Mouse (Mus musculus) neural tube, embryonic 15.5 days (tissue): ENCODE data around the gene Psma5. TPM values are rescaled to one million over a fixed set of nuclear protein-coding genes. Genes with fewer than 3 reads are reported as not detected.
A peak's percentile ranks its signal among the peaks of the same experiment; 100 is the strongest.

Source experiments
- ATAC-seq: fragments of 200-750 bp; cut with Nextera tagmentation; 2 replicates; pipeline ENCODE4 v1.8.0; 2017; ENCODE audit warnings: mild to moderate bottlenecking, moderate TSS enrichment, moderate library complexity; ENCODE audit not compliant: low FRiP score
- H3K27ac ChIP-seq: fragments of 300-500 bp; sonication (generic); replicated peaks from 2 replicates; pipeline ENCODE4 v1.5.1; 2015; ENCODE audit warnings: mild to moderate bottlenecking, inconsistent platforms
- H3K27me3 ChIP-seq: fragments of 300-500 bp; sonication (generic); replicated peaks from 2 replicates; pipeline ENCODE4 v1.6.1; 2015; ENCODE audit warnings: inconsistent platforms
- H3K36me3 ChIP-seq: fragments of 300-500 bp; sonication (generic); 2 replicates; pipeline ENCODE4 v1.6.1; 2015; ENCODE audit warnings: inconsistent platforms
- H3K4me1 ChIP-seq: fragments of 300-500 bp; sonication (generic); 2 replicates; pipeline ENCODE4 v1.6.1; 2015; ENCODE audit warnings: inconsistent platforms
- H3K4me2 ChIP-seq: fragments of 300-500 bp; sonication (generic); 2 replicates; pipeline ENCODE4 v1.6.1; 2015; ENCODE audit warnings: inconsistent platforms, mild to moderate bottlenecking, moderate library complexity
- H3K4me3 ChIP-seq: fragments of 300-500 bp; sonication (generic); replicated peaks from 2 replicates; pipeline ENCODE4 v1.5.1; 2015; ENCODE audit warnings: mild to moderate bottlenecking, inconsistent platforms
- H3K9ac ChIP-seq: fragments of 300-500 bp; sonication (generic); replicated peaks from 2 replicates; pipeline ENCODE4 v1.6.1; 2015; ENCODE audit warnings: mild to moderate bottlenecking, inconsistent platforms
- H3K9me3 ChIP-seq: fragments of 300-500 bp; sonication (generic); replicated peaks from 2 replicates; pipeline ENCODE4 v1.6.1; 2016; ENCODE audit warnings: inconsistent platforms
- WGBS: fragments of 180-500 bp; shearing (Covaris S2); methylation state at CpG from one replicate; pipeline ENCODE4 v1.1.7; 2015; ENCODE audit warnings: mixed read lengths; 5-methylcytosine and 5-hydroxymethylcytosine counted together
- polyA plus RNA-seq: library from polyadenylated mRNA; unstranded; fragments of >200 nt; fragmentation: Nextera tagmentation; extraction: Ambion mirVana; gene quantifications from 2 replicates; pipeline ENCODE4 v1.2.1, GENCODE M21; 2015

Gene Psma5
- polyA plus RNA-seq, 1 experiment from 2014 or later, result 239 TPM

- peaks cover 6% of the 10 kb centered on the region; the same call in 1 of the 2 replicates for H3K4me1 ChIP-seq
- H3K4me3 ChIP-seq, result no peak overlapping the region
- peaks cover 12% of the 10 kb centered on the region; the same call in 1 of the 2 replicates for H3K36me3 ChIP-seq
- H3K27ac ChIP-seq, result no peak overlapping the region
- WGBS, result 93% methylated on average over 4 of the region's 4 CpGs
- no peaks in the 10 kb centered on the region for H3K27me3 ChIP-seq
- no peaks in the 10 kb centered on the region for H3K9me3 ChIP-seq
- ATAC-seq, result no peak
- H3K4me2 ChIP-seq, result no peak overlapping the region
- no peak overlapping the region for H3K9ac ChIP-seq
Measured at GRCm38 (mm10) chr3:108313138-108313537, 56.4 kb downstream of the Psma5 start.

DNA sequence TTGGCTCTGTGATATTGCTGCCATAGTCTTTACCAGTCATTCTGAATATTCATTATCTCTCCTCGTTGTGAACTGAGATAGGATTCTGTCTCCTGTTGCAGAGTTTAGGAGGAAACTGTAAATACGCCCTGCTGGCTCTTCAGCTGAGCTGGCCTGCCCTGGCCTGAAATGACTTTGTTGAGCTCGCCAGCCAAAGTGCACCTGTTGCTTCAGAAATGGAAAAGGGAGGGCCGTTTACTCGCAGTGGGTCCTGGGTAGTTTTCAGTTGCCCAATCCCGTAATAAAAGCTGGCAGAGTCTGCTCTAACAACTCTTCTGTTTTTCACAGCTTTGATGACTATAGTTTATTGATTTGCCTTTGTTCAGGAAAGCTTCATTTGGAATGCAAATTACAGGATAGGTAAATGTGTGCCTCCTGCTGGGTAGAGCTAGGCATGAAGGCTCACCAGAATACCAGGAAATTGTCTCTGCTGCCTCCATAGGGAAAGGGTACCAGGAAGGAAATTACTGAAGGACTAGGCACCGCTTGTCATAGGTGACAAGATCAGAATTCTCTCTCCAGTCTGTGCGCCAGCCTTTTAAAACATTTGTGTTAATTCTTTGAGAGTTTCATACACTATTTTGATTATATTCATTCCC lies 57.4 kb downstream of the Psma5 start:
- 42% methylated on average over 8 of the region's 8 CpGs for WGBS
- H3K27ac ChIP-seq, result no peak overlapping the region

DNA sequence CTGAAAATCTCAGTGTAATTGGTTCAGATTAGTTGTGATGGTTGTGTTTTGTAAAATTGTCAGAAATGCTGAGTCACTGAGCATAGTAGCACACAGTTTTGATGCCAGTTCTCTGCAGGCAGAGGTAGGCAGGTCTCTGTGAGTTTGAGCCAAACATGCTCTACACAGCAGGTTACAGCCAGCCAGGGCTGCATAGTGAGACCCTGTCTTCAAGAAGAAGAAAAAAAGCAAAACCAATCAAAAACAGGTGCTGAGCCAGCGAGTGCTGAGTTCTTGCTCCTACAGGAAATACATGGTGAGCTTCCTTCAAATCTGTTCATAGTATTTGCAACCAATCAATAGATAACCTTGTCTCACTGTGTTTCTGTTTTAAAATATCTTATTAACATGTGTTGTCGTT lies 61.8 kb downstream of the Psma5 start:
- H3K27me3 ChIP-seq, result no peaks in the 10 kb centered on the region
- no peak overlapping the region for H3K4me2 ChIP-seq
- WGBS, result 80% methylated on average over 2 of the region's 2 CpGs
- H3K27ac ChIP-seq, result no peak overlapping the region
- no peak overlapping the region for H3K9ac ChIP-seq
- no peak for ATAC-seq
- no peaks in the 10 kb centered on the region for H3K36me3 ChIP-seq
- peaks cover 10% of the 10 kb centered on the region; the same call in 1 of the 2 replicates for H3K4me1 ChIP-seq
- H3K9me3 ChIP-seq, result no peaks in the 10 kb centered on the region
- H3K4me3 ChIP-seq, result no peak overlapping the region

More for the DNA sequence above, 57.4 kb downstream of the Psma5 start:
- H3K4me3 ChIP-seq, result no peak overlapping the region
- no peaks in the 10 kb centered on the region for H3K27me3 ChIP-seq
- no peak overlapping the region for H3K9ac ChIP-seq
- peaks cover 7% of the 10 kb centered on the region; the same call in 1 of the 2 replicates for H3K36me3 ChIP-seq
- no peak for ATAC-seq
- H3K4me2 ChIP-seq, result no peak overlapping the region
- H3K4me1 ChIP-seq, result peaks cover 6% of the 10 kb centered on the region; the same call in 1 of the 2 replicates
- H3K9me3 ChIP-seq, result no peaks in the 10 kb centered on the region

- Histone ChIP-seq H3K27me3 (no peaks in the 10 kb centered on the region), H3K4me2 (no peak overlapping the region), H3K27ac (no peak overlapping the region), H3K9ac (no peak overlapping the region), H3K4me1 (peaks cover 5% of the 10 kb centered on the region; the same call in 1 of the 2 replicates), H3K36me3 (peaks cover 13% of the 10 kb centered on the region), H3K4me3 (no peak overlapping the region), H3K9me3 (no peaks in the 10 kb centered on the region)
- 59% methylated on average over 4 of the region's 4 CpGs for WGBS
- ATAC-seq, result no peak; the same call in 1 of the 2 replicates
Measured at GRCm38 (mm10) chr3:108321671-108322070, 64.9 kb downstream of the Psma5 start.

- Histone ChIP-seq H3K4me2 (no peak overlapping the region), H3K9me3 (no peaks in the 10 kb centered on the region), H3K27ac (no peak overlapping the region), H3K4me3 (no peak overlapping the region), H3K4me1 (peaks cover 5% of the 10 kb centered on the region; the same call in 1 of the 2 replicates), H3K9ac (no peak overlapping the region), H3K27me3 (no peaks in the 10 kb centered on the region), H3K36me3 (peaks cover 17% of the 10 kb centered on the region)
- WGBS, result 90% methylated on average over 4 of the region's 4 CpGs
- ATAC-seq, result no peak
Measured at GRCm38 (mm10) chr3:108322136-108322535, 65.4 kb downstream of the Psma5 start.

- no peaks in the 10 kb centered on the region for H3K9me3 ChIP-seq
- 74% methylated on average over 3 of the region's 3 CpGs for WGBS
- ATAC-seq, result no peak
- no peak overlapping the region for H3K4me2 ChIP-seq
- no peak overlapping the region for H3K27ac ChIP-seq
- H3K9ac ChIP-seq, result no peak overlapping the region
- no peaks in the 10 kb centered on the region for H3K27me3 ChIP-seq
- peaks cover 24% of the 10 kb centered on the region for H3K36me3 ChIP-seq
- H3K4me3 ChIP-seq, result no peak overlapping the region
- H3K4me1 ChIP-seq, result peaks cover 6% of the 10 kb centered on the region; the same call in 1 of the 2 replicates
Measured at GRCm38 (mm10) chr3:108322962-108323361, 66.2 kb downstream of the Psma5 start.

DNA sequence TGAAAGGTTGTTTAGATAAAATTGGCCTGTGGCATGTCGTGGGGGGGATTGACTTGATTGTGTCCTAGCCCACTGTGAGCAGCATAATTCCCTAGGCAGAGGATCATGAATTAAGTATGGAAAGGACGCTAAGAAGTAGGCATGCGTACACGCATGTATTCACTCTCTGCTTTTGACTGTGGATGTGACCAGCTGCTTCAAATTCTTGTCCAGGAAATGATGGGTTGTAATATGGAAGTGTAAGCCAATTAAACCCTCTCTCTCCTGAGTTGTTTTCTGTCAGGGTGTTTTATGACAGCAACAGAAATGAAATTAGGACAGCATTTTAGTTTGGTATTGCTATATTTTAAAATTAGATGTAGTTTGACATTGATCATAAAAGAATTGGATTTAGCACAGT lies 68.1 kb downstream of the Psma5 start:
- no peak for ATAC-seq
- Histone ChIP-seq H3K9ac (no peak overlapping the region), H3K4me1 (peaks cover 12% of the 10 kb centered on the region; the same call in 1 of the 2 replicates), H3K9me3 (no peaks in the 10 kb centered on the region), H3K36me3 (peaks cover 32% of the 10 kb centered on the region), H3K27me3 (no peaks in the 10 kb centered on the region), H3K27ac (no peak overlapping the region), H3K4me2 (no peak overlapping the region), H3K4me3 (no peak overlapping the region)
- 80% methylated on average over 4 of the region's 4 CpGs for WGBS

DNA sequence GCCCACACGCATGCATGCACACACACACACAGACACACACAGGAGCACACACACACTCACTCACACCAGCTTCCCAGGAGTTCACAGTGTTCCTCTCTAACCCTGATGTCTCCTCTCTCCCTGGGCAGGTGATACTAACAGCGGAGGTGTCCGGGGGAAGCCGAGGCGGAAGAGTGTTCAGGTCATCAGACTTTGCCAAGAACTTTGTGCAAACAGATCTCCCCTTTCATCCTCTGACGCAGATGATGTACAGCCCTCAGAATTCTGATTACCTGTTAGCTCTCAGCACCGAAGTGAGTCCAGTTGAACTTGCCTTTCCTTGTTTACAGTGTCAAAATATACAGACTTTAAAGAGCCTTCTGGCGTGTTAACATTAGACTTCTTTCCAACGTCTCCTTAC lies 68.8 kb downstream of the Psma5 start:
- H3K27ac ChIP-seq, result no peak overlapping the region
- no peak for ATAC-seq
- 94% methylated on average over 9 of the region's 9 CpGs for WGBS
- H3K36me3 ChIP-seq, result peaks cover 33% of the 10 kb centered on the region
- no peak overlapping the region for H3K9ac ChIP-seq
- H3K9me3 ChIP-seq, result no peaks in the 10 kb centered on the region
- no peak overlapping the region for H3K4me3 ChIP-seq
- H3K27me3 ChIP-seq, result no peaks in the 10 kb centered on the region
- H3K4me1 ChIP-seq, result peaks cover 12% of the 10 kb centered on the region; the same call in 1 of the 2 replicates
- H3K4me2 ChIP-seq, result no peak overlapping the region

DNA sequence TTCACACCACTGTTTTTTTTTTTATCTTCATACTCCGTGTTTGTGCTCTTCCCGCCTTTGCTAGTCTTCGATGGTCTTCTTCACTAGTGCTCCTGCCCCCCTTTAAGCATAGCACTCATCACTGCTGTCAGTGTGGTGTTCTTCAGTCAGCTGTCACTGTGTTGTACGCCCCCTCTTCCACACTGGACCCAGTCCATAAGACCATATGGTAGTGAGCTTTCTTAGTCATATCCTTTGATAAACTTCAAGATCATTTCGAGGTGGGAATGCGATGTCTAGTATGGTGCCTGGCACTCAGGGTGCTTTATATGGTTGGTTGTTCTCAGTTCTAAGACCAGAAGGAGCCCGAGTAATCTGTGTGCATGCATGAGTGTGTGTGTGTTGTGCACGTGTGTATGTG lies 70.5 kb downstream of the Psma5 start:
- Histone ChIP-seq H3K27me3 (no peaks in the 10 kb centered on the region), H3K36me3 (peaks cover 46% of the 10 kb centered on the region), H3K4me3 (no peak overlapping the region), H3K27ac (no peak overlapping the region), H3K4me2 (no peak overlapping the region), H3K9ac (no peak overlapping the region), H3K4me1 (peaks cover 8% of the 10 kb centered on the region; the same call in 1 of the 2 replicates), H3K9me3 (no peaks in the 10 kb centered on the region)
- ATAC-seq, result no peak
- 95% methylated on average over 8 of the region's 8 CpGs for WGBS

- Histone ChIP-seq H3K4me3 (no peak overlapping the region), H3K4me1 (peaks cover 8% of the 10 kb centered on the region; the same call in 1 of the 2 replicates), H3K27ac (peak overlapping the region; percentile 69), H3K36me3 (peaks cover 52% of the 10 kb centered on the region), H3K27me3 (no peaks in the 10 kb centered on the region), H3K9me3 (no peaks in the 10 kb centered on the region), H3K4me2 (no peak overlapping the region), H3K9ac (no peak overlapping the region)
- 67% methylated on average over 3 of the region's 3 CpGs for WGBS
- ATAC-seq, result 0 out of 2 replicates have a peak, but pooled peaks have one; percentile 17
Measured at GRCm38 (mm10) chr3:108327916-108328315, 71.2 kb downstream of the Psma5 start.

- H3K9ac ChIP-seq, result no peak overlapping the region
- ATAC-seq, result peak; percentile 75; the same call in 1 of the 2 replicates
- H3K36me3 ChIP-seq, result peaks cover 57% of the 10 kb centered on the region
- H3K9me3 ChIP-seq, result no peaks in the 10 kb centered on the region
- no peak overlapping the region for H3K4me3 ChIP-seq
- H3K4me2 ChIP-seq, result no peak overlapping the region
- peaks cover 8% of the 10 kb centered on the region; the same call in 1 of the 2 replicates for H3K4me1 ChIP-seq
- peak overlapping the region; percentile 69 for H3K27ac ChIP-seq
- H3K27me3 ChIP-seq, result no peaks in the 10 kb centered on the region
- WGBS, result 52% methylated on average over 9 of the region's 9 CpGs
Measured at GRCm38 (mm10) chr3:108328441-108328841, 71.7 kb downstream of the Psma5 start.
